Mouse (Mus musculus) limb, embryonic 11.5 days (tissue): ENCODE results near the gene Magee1. TPM values are rescaled to one million over a fixed set of nuclear protein-coding genes. Genes with fewer than 3 reads are reported as not detected.
A peak's percentile ranks its signal among the peaks of the same experiment; 100 is the strongest.
"Not testable (repeated sequence)": the region's sequence is repeated elsewhere in the genome, so short reads cannot be mapped to it uniquely, and the experiment has no call there.

Experiments
- ATAC-seq: fragments of 200-750 bp; cut with Nextera tagmentation; 2 replicates; pipeline ENCODE4 v1.8.0; 2017; ENCODE audit warnings: low read depth; ENCODE audit not compliant: insufficient number of reproducible peaks, low FRiP score, low TSS enrichment
- DNase-seq: peaks from one replicate; pipeline ENCODE4 v3.0.0-alpha.2; 2015; ENCODE audit warnings: low spot score
- H3K27ac ChIP-seq: fragments of 300-500 bp; sonication (generic); replicated peaks from 2 replicates; pipeline ENCODE4 v1.5.1; 2014; ENCODE audit warnings: low read depth, mild to moderate bottlenecking, low read length
- H3K27me3 ChIP-seq: fragments of 300-500 bp; sonication (generic); 2 replicates; pipeline ENCODE4 v1.6.1; 2014; ENCODE audit warnings: mild to moderate bottlenecking, low read length, mixed read lengths; ENCODE audit not compliant: control insufficient read depth, insufficient read depth
- H3K36me3 ChIP-seq: fragments of 300-500 bp; sonication (generic); 2 replicates; pipeline ENCODE4 v1.6.1; 2014; ENCODE audit warnings: mild to moderate bottlenecking, low read length, moderate library complexity, mixed read lengths; ENCODE audit not compliant: control insufficient read depth, insufficient read depth
- H3K4me1 ChIP-seq: fragments of 300-500 bp; sonication (generic); 2 replicates; pipeline ENCODE4 v1.6.1; 2014; ENCODE audit warnings: low read length, mixed read lengths; ENCODE audit not compliant: control insufficient read depth, insufficient read depth
- H3K4me2 ChIP-seq: fragments of 300-500 bp; sonication (generic); 2 replicates; pipeline ENCODE4 v1.6.1; 2014; ENCODE audit warnings: low read depth, mild to moderate bottlenecking, moderate library complexity; ENCODE audit not compliant: severe bottlenecking
- H3K4me3 ChIP-seq: fragments of 300-500 bp; sonication (generic); 2 replicates; pipeline ENCODE4 v1.5.1; 2014; ENCODE audit warnings: low read depth, low read length
- H3K9ac ChIP-seq: fragments of 300-500 bp; sonication (generic); 2 replicates; pipeline ENCODE4 v1.6.1; 2014; ENCODE audit warnings: mild to moderate bottlenecking, low read length
- H3K9me3 ChIP-seq: fragments of 300-500 bp; sonication (generic); 2 replicates; pipeline ENCODE4 v1.6.1; 2016; ENCODE audit warnings: low read length; ENCODE audit not compliant: control insufficient read depth
- WGBS: fragments of 180-500 bp; shearing (Covaris S2); extraction: QIAGEN DNeasy Blood & Tissue Kit; methylation state at CpG from one replicate; pipeline ENCODE4 v1.1.7; 2014; 5-methylcytosine and 5-hydroxymethylcytosine counted together
- polyA plus RNA-seq: library from polyadenylated mRNA; unstranded; fragments of >200 nt; fragmentation: Nextera tagmentation; extraction: Ambion mirVana; gene quantifications from 2 replicates; pipeline ENCODE4 v1.2.1, GENCODE M21; 2014

Magee1 gene
- 14.9 and 17.2 TPM in 2 replicates for polyA plus RNA-seq

DNA sequence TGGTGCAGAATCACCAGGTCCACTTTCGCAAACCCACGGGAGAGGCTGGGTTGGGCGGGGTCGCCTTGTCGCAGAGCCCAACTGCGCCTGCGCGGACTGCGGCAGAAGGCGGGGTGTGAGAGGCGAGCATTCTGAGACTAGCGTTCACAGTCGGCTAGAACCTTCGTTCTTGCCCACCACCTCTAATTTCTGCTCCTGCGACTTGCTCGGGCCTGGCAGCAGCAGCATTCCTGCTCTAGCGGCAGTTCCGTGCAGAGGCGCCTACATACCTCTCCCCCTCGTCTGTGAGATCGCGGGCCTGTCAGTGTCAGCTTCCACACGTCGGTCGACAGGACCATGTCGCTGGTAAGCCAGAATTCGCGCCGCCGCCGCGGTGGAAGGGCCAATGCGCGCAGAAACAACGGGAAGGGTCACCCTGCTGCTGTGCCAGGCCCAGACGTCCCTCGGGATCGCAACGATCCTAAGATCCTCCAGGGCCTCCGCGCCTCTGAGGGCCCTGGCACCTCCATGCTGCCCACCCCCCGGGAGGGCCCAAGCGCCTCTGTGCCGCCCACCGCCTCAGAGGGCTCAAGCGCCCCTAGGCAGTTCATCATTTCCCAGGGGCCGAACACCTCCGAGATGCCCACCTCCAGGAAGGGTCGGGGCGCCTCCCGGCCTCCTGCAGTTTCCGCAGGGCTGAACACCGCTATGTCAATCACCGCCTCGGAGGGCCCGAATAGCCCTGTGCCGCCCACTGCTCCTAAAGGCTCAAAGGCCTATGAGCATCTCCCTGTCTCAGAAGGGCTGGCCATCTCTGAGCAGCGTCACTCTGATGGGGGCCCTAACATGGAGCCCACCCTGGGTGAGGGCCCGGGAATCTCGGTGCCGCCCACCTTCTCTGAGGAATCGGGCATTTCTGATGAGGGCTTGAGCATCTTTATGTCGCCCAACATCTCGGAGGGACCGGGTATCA, at the start of gene Magee1:
Gene Magee1, plus strand, starts transcription at position 104 of the 952 bp plus-strand sequence.
- Histone ChIP-seq H3K4me1 (no peaks in the 10 kb centered on the region), H3K27ac (no peak within 1 kb of the TSS), H3K27me3 (peaks cover 13% of the 10 kb centered on the region), H3K4me2 (peak within 1 kb of the TSS; percentile 84), H3K9me3 (no peaks in the 10 kb centered on the region), H3K4me3 (peak within 1 kb of the TSS; percentile 54), H3K9ac (peak within 1 kb of the TSS; percentile 27), H3K36me3 (no peaks in the 10 kb centered on the region)
- ATAC-seq (peak; percentile 67), DNase-seq (peak; percentile 75)
- 13% methylated on average over 64 of the region's 65 CpGs for WGBS

DNA sequence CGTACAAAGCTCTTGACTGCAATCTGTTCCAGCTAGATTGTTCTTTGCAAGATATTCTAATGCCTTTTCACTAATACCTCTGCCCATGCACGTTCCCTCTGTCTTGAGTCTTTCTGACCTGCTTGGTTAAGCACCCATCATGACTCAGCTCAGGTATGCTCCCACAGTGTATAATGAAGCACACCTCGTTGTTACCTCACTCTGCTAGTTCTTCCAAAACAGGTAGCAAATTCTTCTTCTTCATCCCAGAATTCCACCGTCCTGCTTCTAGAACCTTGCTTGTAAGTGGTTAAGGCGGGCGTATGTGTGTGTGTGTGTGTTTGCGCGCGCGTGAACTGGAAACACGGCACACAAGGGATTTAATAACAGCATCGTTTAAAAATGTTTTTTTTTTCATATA, 41.0 kb upstream of the Magee1 start:
- ATAC-seq (peak; percentile 53; the same call in 1 of the 2 replicates), DNase-seq (no peak)
- WGBS: 6% methylated on average over 12 of the region's 12 CpGs
- no peak overlapping the region for H3K27ac ChIP-seq
- peak overlapping the region; percentile 55 for H3K4me2 ChIP-seq
- peak overlapping the region; percentile 49 for H3K4me3 ChIP-seq
- no peaks in the 10 kb centered on the region for H3K9me3 ChIP-seq
- no peaks in the 10 kb centered on the region for H3K36me3 ChIP-seq
- peak overlapping the region; percentile 43 for H3K9ac ChIP-seq
- no peaks in the 10 kb centered on the region for H3K4me1 ChIP-seq
- H3K27me3 ChIP-seq: no peaks in the 10 kb centered on the region

DNA sequence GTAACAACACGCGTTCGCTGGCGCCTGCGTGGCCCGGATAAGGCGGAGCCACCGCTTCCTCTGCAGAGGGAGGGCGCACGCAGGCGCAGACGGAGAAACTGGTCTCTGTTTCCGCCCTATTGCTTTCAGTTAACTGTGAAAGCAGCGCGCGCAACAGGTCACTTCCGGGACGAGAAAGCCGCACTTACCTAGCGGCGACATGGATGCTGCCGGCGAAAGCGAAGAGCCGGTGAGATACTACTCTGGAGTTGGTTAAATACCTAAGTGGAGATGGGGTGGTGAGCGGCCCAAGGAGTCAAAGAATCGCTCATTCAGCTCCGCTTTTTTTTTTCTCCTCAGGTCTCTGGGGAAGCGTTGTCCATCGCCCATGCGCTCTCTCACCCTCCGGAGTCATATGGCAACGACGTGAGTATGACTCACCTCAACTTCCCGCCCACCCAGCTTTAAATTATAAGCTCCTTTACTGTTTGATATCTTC, 40.5 kb upstream of the Magee1 start, which contains the start of gene Pbdc1:
Gene Pbdc1, plus strand, starts transcription at position 142 of the 478 bp plus-strand sequence.
- ATAC-seq (peak; percentile 96), DNase-seq (peak; percentile 89)
- no peaks in the 10 kb centered on the region for H3K9me3 ChIP-seq
- H3K36me3 ChIP-seq: no peaks in the 10 kb centered on the region
- H3K4me2 ChIP-seq: peak within 1 kb of the TSS; percentile 55
- peak within 1 kb of the TSS; percentile 49 for H3K4me3 ChIP-seq
- H3K4me1 ChIP-seq: no peaks in the 10 kb centered on the region
- H3K27me3 ChIP-seq: no peaks in the 10 kb centered on the region
- under 1% methylated on average over 35 of the region's 35 CpGs for WGBS
- H3K9ac ChIP-seq: peak within 1 kb of the TSS; percentile 56
- H3K27ac ChIP-seq: 0 out of 2 replicates have a peak within 1 kb of the TSS, but pooled peaks have one; percentile 30

DNA sequence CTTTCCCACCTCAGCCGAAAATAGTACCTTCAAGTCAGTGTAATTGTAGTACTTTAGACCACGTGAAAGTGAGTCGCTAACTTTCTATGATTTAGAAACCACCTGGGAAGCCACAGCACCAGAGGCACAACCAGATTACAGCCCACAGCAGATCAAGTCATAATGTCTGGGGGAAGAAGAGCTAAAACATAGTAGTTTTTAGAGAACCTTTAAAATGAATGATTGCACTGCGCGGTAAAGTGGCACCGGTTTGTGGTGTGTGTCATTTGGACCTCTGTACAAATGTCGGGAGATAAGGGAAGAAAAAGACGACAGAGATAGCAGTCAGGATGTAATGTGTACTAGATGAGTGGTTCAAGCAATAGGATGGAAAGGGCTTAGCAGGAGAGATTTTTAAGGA, 40.1 kb upstream of the Magee1 start:
- Histone ChIP-seq H3K9ac (peak overlapping the region; percentile 56), H3K36me3 (no peaks in the 10 kb centered on the region), H3K4me3 (peak overlapping the region; percentile 49), H3K27ac (no peak overlapping the region), H3K4me1 (no peaks in the 10 kb centered on the region), H3K9me3 (no peaks in the 10 kb centered on the region), H3K4me2 (peak overlapping the region; percentile 55), H3K27me3 (no peaks in the 10 kb centered on the region)
- WGBS: 9% methylated on average over 8 of the region's 8 CpGs
- DNase-seq: no peak
- ATAC-seq: no peak

DNA sequence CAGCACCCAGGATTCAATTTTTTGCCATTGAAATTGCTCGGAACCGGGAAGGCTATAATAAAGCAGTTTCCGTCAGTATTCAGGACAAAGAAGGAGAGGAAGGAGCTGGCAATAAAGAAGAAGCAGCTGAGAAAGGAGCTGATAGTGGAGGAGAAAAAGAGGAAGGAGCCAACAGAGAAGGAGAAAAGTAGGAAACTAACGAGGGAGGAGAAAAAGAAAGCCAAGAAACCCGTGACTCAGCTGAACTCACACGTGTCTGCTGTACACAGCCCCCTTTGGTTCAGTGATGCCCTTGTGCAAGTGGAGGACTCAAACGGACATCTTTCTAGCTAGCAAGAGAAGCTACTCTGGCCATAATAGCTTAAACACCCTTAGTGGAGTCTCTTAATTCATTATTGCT, 37.2 kb upstream of the Magee1 start:
- not testable (repeated sequence) for H3K36me3 ChIP-seq

DNA sequence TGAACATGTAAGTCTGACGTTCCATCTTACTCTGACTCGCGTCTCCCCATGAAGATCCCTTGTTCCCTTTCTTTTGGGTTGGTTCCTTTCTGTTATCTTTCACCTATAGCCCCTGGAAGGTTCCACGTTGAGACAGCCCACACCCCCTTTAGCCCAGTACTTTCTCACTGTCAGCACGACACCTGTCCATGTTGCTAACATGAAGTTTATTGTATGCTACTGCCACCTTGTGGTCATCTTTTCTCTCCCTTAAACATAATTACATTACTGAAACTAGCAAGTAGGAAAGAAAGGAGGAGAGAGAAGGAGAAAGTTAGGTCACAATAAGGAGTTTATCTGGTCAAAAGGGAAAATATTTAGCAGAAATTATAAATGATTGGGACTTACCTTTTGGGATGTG, 16.0 kb upstream of the Magee1 start:
- no peaks in the 10 kb centered on the region for H3K27me3 ChIP-seq
- no peak overlapping the region for H3K27ac ChIP-seq
- no peak overlapping the region for H3K4me2 ChIP-seq
- no peaks in the 10 kb centered on the region for H3K4me1 ChIP-seq
- no peak overlapping the region for H3K4me3 ChIP-seq
- H3K9me3 ChIP-seq: no peaks in the 10 kb centered on the region
- no peak overlapping the region for H3K9ac ChIP-seq
- H3K36me3 ChIP-seq: no peaks in the 10 kb centered on the region
- ATAC-seq (no peak), DNase-seq (no peak)
- WGBS: 55% methylated on average over 5 of the region's 5 CpGs

More for the DNA sequence above, 37.2 kb upstream of the Magee1 start:
- WGBS: 91% methylated on average over 7 of the region's 7 CpGs
- not testable (repeated sequence) for H3K4me2 ChIP-seq, H3K9me3 ChIP-seq, H3K4me3 ChIP-seq, ATAC-seq, H3K27me3 ChIP-seq, DNase-seq, H3K27ac ChIP-seq, H3K9ac ChIP-seq, H3K4me1 ChIP-seq

DNA sequence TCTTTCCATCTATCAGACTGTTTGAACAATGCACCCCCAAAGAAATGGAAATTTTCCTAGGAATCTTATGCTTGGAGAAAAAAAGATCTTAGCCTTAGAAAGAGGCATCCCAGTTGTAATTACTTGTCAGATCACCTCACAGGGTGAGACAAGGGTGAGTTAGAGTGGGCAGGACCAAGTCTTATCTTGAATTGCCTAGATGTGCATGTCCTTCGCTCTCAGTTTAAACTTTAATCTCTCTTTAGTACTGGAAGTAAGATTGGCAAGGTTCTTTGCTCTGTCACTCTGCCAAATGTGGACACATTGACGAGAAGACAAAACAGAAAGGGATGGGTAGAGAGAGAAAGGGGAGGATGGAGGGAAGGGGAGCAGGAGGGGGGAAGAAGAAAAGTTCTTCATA, 5.2 kb upstream of the Magee1 start:
- 0 out of 2 replicates have a peak, but pooled peaks cover under 1% of the 10 kb centered on the region for H3K27me3 ChIP-seq
- no peak overlapping the region for H3K4me3 ChIP-seq
- no peaks in the 10 kb centered on the region for H3K36me3 ChIP-seq
- ATAC-seq (no peak), DNase-seq (no peak)
- WGBS: 81% methylated on average over 2 of the region's 2 CpGs
- no peak overlapping the region for H3K4me2 ChIP-seq
- no peaks in the 10 kb centered on the region for H3K4me1 ChIP-seq
- H3K9ac ChIP-seq: no peak overlapping the region
- H3K9me3 ChIP-seq: no peaks in the 10 kb centered on the region
- no peak overlapping the region for H3K27ac ChIP-seq

DNA sequence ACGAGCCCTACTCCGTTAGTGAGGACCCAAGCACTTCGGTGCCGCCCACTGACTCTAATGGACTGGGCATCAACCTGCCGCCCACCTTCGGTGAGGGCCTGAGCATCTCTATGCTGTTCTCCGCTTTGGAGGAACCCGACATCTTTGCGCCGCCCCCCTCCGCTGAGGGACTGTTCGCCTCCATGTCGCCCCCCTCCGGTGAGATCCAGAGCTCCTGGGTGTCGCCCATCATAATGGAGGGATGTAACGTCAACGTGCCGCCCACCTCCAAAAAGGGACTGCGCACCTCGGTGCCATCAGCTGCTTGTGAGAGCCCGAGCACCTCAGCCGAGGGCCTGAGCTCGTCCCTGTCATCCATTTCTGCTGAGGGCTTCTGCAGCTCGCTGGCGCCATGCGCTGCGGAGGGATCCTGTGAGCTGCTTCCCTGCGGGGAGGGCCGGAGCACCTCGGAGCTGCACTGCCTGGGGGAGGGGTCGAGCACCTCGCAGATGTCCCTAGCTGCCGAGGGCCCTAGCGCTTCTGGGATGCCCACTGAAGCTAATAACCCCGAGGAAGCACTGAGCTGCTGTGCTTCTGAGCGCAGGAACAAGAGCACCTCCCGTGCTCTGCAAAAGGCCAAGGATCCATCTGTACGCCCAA, 1.2 kb downstream of the Magee1 start:
- DNase-seq (peak; percentile 78), ATAC-seq (peak; percentile 84)
- no peaks in the 10 kb centered on the region for H3K9me3 ChIP-seq
- no peak overlapping the region for H3K9ac ChIP-seq
- WGBS: 16% methylated on average over 38 of the region's 38 CpGs
- H3K27me3 ChIP-seq: peaks cover 13% of the 10 kb centered on the region
- H3K27ac ChIP-seq: no peak overlapping the region
- no peaks in the 10 kb centered on the region for H3K4me1 ChIP-seq
- H3K36me3 ChIP-seq: no peaks in the 10 kb centered on the region
- peak overlapping the region; percentile 84 for H3K4me2 ChIP-seq
- H3K4me3 ChIP-seq: peak overlapping the region; percentile 54
